Mouse (Mus musculus) megakaryocyte progenitor cell, adult 5-6 weeks (primary cell): ENCODE measurements at regions not wholly inside any gene's neighbourhood (a gene's known extent, or its start where the extent isn't known, plus 50 kb on each side); places are given as distances from the start of the nearest gene placed in this dataset.
A peak's percentile ranks its signal among the peaks of the same experiment; 100 is the strongest.

Experiments used
- ATAC-seq: replicated peaks from 2 replicates; pipeline ENCODE4 v1.8.0; 2016; ENCODE audit warnings: mild to moderate bottlenecking, moderate TSS enrichment, inconsistent platforms; ENCODE audit not compliant: poor library complexity

DNA sequence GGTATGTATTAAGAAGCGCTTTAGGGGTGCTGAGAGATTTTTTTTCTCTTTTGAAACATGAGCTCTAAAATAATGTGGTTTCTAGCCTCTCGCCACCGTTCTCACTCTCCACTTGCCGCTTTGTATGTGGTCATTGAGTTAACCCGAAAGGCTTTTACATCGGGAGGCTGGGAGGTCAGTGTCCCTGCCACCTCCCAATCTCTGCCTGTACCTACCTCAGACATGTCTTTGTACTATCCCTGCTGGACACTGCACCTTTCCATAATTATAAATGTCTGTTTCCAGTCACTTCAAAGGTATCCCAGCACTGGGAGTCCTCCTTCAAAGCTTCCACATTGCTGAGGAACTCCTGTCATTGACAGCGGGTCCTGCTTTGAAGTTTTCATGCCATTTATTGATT lies 347.6 kb upstream of the Tbc1d2b start:
- ATAC-seq = no peak

DNA sequence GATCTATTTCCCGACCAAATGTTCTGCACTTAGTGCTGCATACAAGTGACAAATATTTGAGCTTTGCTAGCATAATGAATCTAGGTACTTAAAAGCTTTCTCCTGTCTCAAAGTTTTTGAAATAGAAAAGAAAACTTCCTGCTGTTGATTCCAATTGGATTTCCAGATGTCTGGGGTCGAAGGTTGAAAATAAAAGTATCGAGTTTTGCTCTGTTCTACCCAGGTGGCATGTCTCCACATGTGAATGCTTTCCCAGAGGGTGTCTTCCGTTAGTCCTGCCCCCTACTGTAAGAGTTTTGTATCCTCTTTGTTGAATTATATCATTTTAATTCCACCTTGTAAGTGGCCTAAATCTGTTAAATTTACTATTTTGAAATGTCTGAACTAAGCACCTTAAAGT lies 327.3 kb upstream of the Tbc1d2b start:
- no peak for ATAC-seq

DNA sequence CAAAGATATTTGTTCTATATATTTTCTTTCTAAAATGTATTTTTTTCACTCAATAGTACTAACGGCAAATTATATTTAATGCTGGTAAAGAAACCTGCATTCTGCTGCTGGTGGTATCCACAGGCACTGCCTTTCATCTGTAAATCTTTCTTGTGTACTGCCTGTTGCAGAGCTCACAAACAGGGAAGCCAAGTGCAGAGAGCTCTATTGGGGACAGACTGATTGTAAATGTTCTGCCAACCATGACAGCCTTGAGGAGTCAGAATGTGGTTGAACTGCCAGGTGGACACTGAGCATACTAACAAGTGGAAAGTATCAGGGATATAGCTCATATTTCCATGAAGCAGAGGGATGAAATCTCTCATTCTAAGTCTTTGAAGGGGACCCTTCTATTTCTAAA lies 286.1 kb upstream of the Tbc1d2b start:
- ATAC-seq = no peak

DNA sequence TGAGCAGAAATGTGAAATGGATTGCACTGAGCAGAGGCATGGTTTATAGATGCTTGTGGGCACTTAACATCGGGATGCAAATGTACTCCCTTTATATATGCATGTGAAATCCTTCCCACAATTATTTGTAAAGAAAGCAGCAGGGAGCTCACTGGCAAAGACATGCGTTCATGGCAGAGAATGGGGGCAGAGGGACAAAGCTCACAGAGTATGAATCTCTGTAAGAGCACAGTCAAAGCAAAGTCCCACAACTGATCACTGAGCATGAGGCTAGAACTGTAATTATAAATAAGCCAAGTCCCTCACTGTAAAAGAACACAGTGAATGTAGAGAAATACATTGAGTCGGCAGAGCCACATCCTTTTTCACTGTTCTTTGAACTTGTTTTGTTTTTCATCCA lies 285.6 kb upstream of the Tbc1d2b start:
- no peak for ATAC-seq

DNA sequence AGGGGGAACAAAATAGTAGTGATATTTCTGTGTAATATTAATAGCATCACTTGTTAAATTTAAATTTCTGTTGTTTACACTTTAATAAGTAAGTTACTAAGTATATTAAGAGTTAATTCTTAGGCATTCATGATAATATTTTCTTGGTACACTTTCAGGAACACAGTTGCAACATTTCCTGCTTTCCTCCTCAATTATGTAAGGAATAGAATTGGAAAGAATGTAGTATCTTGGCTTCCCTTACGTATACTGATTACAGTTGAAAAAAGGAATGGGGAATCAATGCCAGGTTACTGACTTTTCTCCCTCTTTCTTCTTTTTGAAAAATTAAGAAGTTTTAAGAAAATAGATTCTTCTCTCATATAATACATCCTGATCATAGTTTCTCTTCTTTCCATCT lies 277.3 kb upstream of the Tbc1d2b start:
- ATAC-seq = no peak

DNA sequence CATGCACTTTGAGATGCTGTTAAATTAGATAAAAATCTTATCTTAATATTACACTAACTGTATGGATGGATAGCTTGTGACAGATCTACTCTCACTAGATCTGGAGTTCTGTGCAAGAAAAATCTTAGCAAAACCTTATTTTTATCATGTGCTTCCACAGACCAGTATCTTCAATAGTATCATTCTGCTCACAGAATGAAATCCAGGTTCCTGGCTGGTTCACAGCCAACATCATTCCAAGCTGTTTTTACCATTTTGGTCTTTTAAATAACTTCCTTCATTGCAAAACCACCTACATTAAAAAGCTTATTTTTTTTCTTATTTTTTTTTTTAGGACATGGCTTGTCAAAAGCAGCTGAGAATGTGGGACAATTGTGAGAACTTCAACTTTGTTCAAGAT lies 276.1 kb upstream of the Tbc1d2b start:
- ATAC-seq = no peak

DNA sequence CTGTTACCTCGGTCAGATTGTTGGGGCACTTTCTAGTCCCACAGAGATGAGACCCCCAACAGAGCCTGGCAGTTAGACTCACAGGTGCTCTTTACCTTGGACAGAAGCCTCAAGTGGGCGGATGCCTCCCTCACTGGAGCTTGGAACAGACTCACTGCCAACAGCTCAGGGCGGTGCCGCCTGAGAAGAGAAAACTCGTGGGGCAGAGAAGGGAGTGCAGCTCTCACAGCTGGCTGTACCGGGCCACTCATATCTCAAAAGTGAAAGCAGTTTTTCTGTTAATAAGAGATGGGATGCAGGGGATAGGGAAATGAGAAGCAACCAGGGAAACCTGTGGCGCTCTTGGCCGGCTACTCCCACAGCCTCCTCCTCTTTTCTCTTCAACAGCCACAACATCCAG lies 267.1 kb upstream of the Tbc1d2b start:
- 0 out of 2 replicates have a peak, but pooled peaks have one; percentile 37 for ATAC-seq

DNA sequence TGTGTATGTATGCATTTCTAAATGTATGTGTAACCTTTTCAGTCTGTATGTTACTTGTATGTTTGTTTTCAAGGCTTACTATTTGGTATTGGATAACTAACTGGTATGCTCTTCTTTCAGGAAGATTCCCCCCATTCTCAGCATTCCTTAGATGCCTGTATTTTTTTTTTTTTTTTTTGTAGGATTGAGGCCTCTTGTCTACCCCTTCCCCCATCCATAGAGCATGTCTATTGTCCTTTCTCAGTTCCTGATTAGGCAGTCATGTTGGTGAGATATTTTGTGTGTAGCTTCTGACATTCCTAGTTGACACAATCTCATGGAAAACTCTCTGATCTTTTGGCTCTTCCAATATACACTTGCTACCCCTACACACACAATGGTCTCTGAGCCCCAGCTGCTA lies 262.8 kb upstream of the Tbc1d2b start:
- no peak for ATAC-seq

DNA sequence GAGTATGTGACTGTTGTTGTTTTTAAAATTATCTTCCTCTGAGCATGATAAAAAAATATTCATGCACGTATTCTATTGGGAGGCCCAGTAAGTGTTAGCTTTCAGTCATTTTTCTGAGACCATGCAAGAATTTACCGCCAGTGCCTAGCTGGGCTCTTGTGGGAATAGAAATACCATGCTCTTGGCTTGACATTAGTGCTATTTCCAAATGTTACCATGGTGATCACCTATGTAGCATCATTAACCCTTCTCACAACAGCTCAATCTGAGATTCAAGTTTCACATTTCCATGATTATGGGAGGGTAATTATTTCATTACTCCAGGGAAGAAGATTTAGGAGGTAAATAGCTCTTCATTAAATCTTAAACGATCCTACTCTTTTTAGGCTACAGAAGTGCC lies 250.6 kb upstream of the Tbc1d2b start:
- no peak for ATAC-seq

DNA sequence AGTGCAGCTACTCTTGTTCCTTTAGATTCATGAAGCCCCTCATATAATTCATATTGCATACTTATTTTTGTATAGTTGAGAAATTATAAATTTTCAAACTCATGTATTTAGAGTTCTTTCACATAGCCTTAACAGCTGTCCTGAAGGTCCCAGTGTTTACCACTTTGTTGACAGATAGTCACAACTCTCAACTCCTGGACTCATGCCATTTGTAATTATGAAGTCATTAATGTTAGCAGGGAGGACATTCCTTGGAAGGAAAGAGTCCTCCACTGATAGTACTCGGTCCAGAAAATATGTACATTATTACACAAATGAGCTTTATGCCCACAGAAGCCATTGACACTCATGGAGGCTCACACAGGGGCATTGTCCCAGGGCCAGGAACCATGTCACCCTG lies 224.3 kb upstream of the Tbc1d2b start:
- no peak for ATAC-seq

DNA sequence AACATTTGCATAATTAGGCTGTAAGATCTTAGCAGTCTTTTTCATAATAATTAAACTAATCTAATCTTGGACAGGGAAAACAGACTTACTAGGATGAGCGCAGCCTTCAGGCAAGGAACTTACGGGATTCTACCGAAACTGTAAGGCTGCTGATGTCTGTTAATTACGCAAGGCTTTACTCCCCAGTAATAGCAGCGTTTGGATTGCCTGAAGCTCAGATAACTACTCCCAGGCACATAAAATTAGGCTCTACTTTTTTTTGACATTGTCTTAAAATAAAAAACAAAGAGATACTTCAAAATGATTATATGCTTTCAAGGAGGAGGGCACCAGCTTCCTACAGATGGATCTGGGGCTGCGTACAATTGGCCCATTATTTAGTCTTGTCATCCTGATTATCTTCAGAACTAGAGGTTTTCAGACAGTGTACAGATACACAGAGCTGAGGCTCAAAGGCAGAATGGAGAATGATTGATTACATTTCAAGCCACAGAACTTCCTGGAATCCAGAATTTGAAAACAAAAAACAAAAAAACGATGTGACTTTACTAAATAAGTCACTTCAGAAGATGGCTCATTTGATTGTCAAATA lies 220.1 kb upstream of the Tbc1d2b start:
- ATAC-seq = no peak

DNA sequence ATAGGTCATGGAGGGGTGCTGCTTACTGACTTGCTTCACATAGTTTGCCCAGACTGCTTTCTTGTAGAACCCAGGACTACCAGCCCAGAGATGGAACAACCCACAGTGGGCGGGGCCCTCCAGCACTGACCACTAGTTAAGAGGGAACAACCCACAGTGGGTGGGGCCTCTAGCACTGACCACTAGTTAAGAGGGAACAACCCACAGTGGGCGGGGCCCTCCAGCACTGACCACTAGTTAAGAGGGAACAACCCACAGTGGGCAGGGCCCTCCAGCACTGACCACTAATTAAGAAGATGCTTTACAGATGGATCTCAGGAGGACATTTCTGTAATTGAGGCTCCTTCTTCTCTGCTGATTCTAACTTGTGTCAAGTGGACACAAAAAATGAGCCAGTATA lies 180.0 kb upstream of the Tbc1d2b start:
- no peak for ATAC-seq

DNA sequence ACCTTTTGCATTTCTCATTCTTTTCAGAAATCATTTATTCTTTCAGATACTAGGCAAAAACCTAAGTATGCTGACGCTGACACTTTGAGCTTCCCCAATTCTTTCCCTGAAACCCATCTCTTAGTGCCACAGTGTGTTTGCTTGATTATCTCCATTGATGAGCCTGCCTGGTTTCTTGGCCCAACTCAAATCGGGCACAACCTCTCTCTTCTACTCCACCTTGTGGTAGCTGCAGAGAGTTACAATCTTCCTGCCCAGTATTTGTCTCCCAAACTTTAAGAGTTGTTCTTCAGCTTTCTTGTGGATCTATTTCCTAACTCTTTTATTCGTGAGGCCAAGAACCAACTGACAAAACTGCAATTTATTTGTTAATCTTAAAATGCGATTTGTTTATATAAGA lies 176.4 kb upstream of the Tbc1d2b start:
- ATAC-seq = peak; percentile 100

DNA sequence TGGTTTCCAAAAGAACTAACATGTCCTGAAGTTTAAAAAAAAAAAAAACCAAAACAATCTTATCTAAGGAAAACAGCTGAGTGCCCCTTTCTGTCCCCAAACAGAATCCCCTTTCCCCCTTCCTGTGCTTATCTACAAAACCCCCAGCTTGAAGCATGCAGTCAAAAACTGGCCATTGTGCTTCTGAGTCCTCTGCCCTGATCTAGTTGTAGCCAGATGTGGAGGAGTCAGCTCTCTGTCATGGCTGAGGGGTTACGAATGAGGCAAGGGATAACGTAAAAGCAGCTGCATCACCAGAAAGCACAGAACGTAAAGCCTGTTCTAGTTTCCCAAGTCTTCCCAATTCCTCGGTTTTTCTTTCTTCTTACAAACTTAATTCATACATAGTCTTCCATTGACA lies 164.3 kb upstream of the Tbc1d2b start:
- 0 out of 2 replicates have a peak, but pooled peaks have one; percentile 5 for ATAC-seq

DNA sequence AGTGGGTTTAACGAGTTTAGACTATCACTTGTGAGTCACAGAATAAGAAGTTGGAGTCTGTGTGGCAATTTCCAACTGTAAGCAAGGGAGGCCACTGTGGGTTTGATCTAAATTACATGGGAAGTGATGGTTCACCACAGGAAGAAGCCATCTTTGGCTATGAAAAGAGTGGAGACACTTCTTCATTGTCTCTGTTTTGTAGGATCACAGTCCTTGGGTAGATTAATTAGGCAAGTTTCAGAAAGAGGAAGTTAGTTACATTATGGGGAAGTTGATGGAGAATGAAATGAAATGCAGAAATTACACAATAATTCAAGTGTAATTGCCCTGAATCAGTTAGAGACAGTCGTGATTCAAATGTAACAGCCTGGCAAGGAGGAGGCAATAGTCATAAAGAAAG lies 160.3 kb upstream of the Tbc1d2b start:
- ATAC-seq = peak; percentile 99

DNA sequence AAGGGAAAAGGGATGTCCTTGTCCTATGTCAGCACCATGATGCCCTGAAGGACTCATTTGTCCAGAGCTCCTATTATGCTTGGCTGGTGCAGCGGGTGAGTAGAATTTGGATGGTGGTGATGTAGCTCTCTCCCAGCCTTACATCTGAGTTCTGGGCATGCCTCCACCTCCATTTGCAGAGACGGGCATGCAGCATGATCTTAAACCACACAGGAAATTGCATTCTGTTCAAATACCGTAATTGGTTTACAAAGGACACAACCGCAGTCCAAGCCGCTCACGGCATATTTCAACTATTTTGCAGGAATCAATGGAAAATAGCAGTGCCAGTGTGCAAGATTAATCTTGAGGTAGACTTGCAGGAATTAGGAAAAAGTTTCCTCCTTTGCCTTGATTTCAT lies 151.1 kb upstream of the Tbc1d2b start:
- peak; percentile 92 for ATAC-seq

DNA sequence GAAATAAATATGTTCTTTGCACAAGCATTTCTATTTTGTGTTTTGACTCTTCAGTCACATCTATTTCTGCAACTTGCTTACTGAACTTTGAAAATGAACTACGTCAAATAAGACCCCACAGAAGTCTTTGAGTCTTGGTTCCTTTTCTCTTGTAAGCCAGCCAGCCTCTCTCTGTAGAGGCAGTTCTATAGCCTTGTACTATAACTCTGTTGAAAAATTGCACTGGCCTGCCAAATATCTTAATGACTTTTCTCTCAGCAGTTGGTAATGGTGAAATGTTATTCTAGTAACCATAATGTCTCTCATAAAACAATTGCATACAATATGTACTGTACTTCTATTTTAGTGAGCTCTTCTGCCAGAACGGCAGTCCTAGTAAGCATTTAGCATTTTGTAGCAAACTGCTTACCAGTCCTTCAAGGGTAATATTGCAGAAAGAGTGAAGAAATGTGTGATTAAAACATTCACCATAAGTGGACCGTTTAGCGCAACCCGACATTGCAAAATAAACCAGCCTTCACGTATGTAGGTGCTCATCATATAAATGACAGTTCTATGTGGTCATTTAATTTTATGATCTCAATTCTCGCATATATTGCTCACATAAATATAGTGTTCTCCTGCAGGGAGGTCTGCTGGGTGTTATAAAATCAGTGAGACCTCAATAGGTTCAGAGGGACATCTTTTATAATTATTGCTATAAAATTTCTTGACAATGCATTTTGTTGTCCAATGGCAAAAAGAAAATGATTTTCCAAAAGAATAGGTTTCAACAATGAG lies 149.3 kb upstream of the Tbc1d2b start:
- peak; percentile 59; the same call in 1 of the 2 replicates for ATAC-seq

DNA sequence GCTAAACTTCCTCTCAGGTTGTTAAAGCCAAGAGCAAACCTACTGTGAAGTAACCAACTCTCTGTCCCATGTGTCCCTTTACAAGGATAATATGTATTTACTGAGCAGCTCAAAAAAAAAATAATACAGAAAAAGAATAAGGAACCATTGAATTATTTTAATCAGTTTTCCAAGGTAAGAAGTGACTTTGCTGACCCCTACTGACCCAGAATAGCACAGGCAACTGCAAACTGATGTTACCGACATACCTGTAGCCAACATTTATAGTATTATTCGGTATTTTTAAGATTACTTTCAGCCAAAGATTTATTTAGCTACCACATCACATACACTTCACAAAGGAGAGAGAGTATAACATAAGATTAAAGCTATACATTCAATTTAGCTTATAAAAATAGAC lies 138.2 kb upstream of the Tbc1d2b start:
- peak; percentile 83 for ATAC-seq

DNA sequence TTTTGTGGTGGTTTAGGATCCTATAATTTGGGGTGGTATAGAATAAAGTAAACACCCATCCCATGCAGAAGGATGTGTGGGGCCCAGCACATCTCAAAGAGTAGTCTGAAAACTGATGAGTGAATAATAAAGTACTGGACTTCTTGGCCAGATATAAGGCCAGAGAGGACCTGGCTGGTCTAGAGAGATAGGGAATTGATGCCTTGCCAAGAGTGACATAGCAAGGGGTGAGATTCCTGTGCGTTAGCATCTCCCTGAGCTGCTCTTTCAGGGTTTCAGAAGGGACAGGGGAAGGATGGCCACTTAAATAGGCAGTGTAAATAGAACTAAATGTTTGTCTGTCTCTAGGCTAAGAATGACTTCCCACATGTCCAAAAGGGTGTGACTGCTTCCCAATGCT lies 137.0 kb upstream of the Tbc1d2b start:
- 0 out of 2 replicates have a peak, but pooled peaks have one; percentile 32 for ATAC-seq

DNA sequence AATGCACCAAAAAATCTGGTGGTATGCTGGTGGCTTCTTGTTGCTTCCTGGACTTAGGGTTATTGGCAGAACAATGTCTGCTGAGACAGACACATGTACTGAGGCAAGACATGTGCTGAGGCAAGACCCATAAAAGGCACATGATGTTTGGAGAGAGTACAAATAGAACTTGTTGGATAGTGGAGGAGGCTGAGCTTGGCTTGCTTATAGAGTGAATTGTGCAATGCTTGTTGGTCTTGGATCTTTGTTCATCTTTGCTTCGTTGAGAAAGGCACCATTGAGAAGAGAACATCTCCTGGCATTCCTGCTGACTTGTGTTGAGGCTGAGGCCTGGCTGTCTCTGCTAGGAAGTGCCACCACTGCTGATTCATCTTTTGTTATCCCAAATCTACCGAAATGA lies 117.8 kb upstream of the Tbc1d2b start:
- ATAC-seq = no peak

DNA sequence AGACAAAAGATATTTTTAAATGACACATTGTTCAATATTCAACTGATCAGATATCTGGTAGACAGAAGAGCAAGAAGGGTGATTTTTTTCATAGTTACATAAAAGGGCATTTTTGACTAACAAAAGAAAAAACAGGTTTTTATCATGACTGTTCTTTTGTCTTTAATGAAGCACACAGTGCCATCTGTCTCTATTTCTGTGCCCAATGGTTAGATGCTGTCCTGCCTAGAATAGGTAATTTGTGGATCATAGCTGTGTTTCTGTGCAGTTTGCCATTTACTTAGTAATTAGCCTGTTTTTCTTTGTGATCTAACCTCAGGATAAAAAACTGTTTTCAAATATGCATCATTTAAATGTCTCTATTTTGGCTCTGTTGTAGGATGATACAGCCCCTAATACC lies 114.4 kb upstream of the Tbc1d2b start:
- ATAC-seq = no peak

DNA sequence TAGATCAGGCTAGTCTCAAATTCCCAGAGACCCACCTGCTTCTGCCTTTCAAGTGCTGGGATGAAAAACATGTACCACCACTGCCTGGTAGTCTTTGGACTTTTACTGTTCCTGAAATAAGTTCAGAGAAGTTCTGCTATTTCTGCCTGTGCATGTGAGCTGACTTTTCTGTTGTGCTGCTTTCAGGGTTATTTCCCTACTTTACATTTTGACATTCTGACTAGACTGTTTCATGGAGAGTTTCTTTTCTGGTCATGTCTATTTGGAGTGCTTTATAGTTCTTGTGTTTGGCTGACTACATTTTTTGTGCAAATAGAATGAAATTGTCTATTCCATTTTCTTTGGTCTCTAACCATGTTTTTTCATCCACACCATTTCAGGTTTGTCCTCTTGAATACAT lies 109.5 kb upstream of the Tbc1d2b start:
- ATAC-seq = no peak

DNA sequence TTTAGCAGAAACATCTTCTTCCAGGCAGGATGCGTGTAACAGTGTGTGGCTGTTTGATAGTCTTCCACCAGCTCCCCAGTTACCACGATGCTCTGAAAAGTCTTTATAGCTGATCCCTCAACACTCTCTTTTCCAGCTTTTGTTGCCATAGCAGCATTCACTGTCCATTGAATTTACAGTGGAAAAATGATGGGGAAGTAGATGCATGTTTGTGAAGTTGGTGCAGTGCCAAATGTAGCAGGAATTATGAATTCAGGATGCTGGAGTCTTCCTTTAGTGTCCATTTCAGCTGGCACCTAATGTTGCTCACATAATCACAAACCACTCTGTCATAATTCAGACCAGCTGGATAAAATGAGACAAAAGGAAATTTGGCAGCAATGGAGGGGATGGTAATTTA lies 99.0 kb upstream of the Tbc1d2b start:
- no peak for ATAC-seq
